Mouse (Mus musculus) stomach, embryonic 15.5 days (tissue): ENCODE measurements at regions not wholly inside any gene's neighbourhood (a gene's known extent, or its start where the extent isn't known, plus 50 kb on each side); places are given as distances from the start of the nearest gene placed in this dataset.

Experiments
- ATAC-seq: fragments of 200-750 bp; cut with Nextera tagmentation; 2 replicates; pipeline ENCODE4 v1.8.0; 2017; ENCODE audit warnings: low read depth, moderate number of reproducible peaks, moderate TSS enrichment; ENCODE audit not compliant: insufficient read depth, low FRiP score
- H3K27ac ChIP-seq: fragments of 300-500 bp; sonication (generic); 2 replicates; pipeline ENCODE4 v1.5.1; 2015; ENCODE audit warnings: mild to moderate bottlenecking, inconsistent platforms
- H3K27me3 ChIP-seq: fragments of 300-500 bp; sonication (generic); replicated peaks from 2 replicates; pipeline ENCODE4 v1.6.1; 2015; ENCODE audit warnings: inconsistent platforms
- H3K36me3 ChIP-seq: fragments of 300-500 bp; sonication (generic); 2 replicates; pipeline ENCODE4 v1.6.1; 2015; ENCODE audit warnings: inconsistent platforms
- H3K4me1 ChIP-seq: fragments of 300-500 bp; sonication (generic); 2 replicates; pipeline ENCODE4 v1.6.1; 2015; ENCODE audit warnings: inconsistent platforms
- H3K4me2 ChIP-seq: fragments of 300-500 bp; sonication (generic); 2 replicates; pipeline ENCODE4 v1.6.1; 2015; ENCODE audit warnings: mild to moderate bottlenecking, inconsistent platforms
- H3K4me3 ChIP-seq: fragments of 300-500 bp; sonication (generic); replicated peaks from 2 replicates; pipeline ENCODE4 v1.5.1; 2015; ENCODE audit warnings: inconsistent platforms
- H3K9ac ChIP-seq: fragments of 300-500 bp; sonication (generic); 2 replicates; pipeline ENCODE4 v1.6.1; 2015; ENCODE audit warnings: inconsistent platforms
- H3K9me3 ChIP-seq: fragments of 300-500 bp; sonication (generic); 2 replicates; pipeline ENCODE4 v1.6.1; 2016; ENCODE audit warnings: inconsistent platforms
- WGBS: fragments of 180-500 bp; shearing (Covaris S2); methylation state at CpG from one replicate; pipeline ENCODE4 v1.1.7; 2015; 5-methylcytosine and 5-hydroxymethylcytosine counted together

DNA sequence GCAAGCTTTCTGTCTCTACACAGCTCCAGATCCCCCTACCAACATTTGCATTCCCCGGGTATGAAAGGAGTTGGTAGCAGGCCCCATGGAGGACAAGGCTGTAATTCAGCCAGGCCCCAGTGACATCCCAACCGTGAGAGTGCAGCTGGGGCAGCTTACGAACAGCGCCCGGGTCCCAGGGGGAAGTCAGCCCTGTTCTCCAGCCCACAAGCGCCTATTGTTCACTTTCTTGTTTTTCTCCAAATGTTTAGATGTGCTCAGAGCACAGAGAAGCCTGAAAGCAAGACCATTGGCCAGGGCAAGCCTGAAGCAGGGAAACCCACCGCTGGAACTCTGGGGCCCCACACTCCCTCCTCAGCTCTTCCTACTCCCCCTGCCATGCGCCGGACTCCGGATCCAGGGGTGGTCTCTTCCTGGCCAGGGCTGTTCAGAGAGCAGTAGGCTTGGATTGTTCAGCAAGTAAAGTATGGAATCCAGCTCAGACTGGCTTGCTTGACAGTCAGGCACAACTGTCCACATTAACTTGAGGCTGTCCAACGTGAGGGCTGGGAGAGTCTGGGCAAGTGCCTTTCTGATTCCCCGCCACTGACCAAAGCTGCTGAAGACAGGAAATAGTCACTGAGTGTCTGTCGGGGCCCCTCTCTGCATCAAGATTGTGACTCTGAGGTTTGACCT lies 142.4 kb downstream of the Zfp36l1 start:
- Histone ChIP-seq H3K9ac (no peak overlapping the region), H3K4me2 (no peak overlapping the region), H3K27ac (peak overlapping the region; percentile 94), H3K27me3 (no peaks in the 10 kb centered on the region), H3K4me1 (peaks cover 64% of the 10 kb centered on the region), H3K9me3 (no peaks in the 10 kb centered on the region), H3K4me3 (no peak overlapping the region), H3K36me3 (no peaks in the 10 kb centered on the region)
- no peak for ATAC-seq
- 32% methylated on average over 13 of the region's 13 CpGs for WGBS

DNA sequence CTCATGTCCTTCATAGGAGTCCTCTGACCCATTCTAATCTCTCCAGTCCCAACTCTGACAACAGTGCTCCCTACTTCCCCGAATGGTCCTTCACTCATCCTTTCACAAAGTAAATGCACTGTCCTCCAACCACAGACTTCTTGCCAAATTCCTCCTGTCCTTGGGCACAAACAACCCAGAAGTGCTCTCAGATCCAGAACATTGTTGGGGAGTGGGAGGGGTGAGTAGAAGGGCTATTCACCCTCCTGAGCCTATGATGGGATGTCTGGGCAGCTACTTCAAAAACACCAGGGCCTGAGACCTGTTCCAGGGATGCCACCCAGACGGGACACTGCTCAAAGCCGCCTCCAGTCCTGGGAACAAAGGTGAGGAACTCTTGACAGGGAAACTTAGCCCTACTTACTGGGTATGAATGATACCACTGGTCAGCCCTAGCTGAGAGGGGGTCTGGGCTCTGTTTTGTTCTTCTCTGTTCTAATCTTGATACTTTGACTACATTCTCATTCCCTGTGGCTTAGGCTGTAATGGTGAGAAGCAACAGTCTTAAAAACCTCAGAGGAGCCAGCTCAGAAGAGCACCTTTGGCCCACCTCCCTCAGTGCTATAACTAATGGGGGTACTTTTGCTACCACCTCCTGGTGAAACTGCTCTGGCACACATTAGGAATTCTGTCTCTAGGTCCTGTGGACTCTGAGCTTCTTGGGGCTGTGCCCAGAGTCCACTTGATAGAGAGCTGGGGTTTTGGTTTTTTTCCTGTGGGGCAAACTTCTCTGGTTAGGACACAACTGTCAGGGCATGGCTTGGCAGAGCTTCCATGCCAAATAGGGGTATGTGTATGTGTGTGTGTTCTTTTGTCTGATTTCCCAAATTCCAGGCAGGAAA lies 143.2 kb downstream of the Zfp36l1 start:
- Histone ChIP-seq H3K27me3 (no peaks in the 10 kb centered on the region), H3K9ac (no peak overlapping the region), H3K4me1 (peaks cover 64% of the 10 kb centered on the region), H3K9me3 (no peaks in the 10 kb centered on the region), H3K4me3 (no peak overlapping the region), H3K36me3 (no peaks in the 10 kb centered on the region), H3K27ac (peak overlapping the region; percentile 94), H3K4me2 (no peak overlapping the region)
- WGBS: 84% methylated on average over 3 of the region's 3 CpGs
- no peak for ATAC-seq

DNA sequence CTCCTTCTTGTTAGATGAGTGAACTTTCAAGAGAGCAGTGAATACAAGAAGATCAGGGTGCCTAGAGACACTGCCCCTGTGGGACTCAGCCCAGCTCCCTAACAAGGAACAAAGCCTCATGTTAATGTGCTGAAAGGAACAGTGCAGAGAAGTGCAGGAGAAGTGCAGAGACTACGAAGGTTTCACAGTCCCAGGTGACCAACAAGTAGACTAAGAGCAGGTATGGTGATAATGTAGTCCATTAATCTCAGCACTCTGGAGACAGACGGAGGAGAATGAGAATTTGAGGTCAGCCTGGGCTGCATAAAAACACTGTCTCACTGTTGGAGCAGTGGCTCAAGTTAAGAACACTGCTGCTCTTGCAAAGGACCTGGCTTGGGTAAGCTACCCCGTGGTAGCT lies 144.1 kb downstream of the Zfp36l1 start:
- Histone ChIP-seq H3K4me3 (no peak overlapping the region), H3K9ac (no peak overlapping the region), H3K9me3 (no peaks in the 10 kb centered on the region), H3K4me1 (peaks cover 61% of the 10 kb centered on the region), H3K4me2 (no peak overlapping the region), H3K27me3 (no peaks in the 10 kb centered on the region), H3K36me3 (no peaks in the 10 kb centered on the region), H3K27ac (0 out of 2 replicates have a peak overlapping the region, but pooled peaks have one; percentile 94)
- 67% methylated on average over 3 of the region's 3 CpGs for WGBS
- no peak for ATAC-seq

DNA sequence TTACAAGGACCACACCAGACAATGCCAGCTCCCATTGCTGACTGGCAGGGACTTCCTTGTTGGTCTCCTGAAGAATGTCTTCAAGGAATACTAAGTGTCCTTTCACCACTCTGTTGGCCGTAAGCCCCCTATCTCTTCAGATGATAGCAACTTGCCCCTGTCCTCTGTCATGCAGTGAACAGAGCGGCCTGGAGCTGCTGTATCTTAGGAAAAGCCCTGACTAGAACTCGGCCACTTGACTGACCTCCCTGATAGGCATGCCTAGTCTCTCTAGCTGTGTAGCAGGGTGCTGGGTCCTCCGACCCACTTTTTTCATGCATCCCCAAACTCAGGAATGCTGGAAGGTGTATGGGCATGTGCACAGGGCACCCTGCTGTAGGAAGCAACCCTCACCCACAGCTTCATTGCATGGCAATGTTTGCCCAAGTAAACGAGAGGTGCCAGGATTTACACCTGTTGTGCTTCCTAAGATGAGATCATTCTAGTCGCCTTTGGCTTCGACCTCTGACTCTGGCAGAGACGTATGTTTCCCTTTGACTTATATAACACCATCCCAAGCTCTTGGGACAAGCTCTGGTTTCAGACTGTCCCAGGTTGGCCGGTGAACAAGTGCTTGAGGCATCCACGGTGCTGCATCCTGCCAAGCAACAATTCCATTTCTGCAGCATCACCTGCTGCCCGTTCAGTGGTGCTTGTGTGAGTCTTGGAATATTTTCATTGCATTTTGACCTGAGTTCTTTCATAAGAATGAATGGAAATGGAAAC lies 145.1 kb downstream of the Zfp36l1 start:
- H3K9me3 ChIP-seq: no peaks in the 10 kb centered on the region
- WGBS: 71% methylated on average over 11 of the region's 11 CpGs
- no peak for ATAC-seq
- no peaks in the 10 kb centered on the region for H3K36me3 ChIP-seq
- H3K4me1 ChIP-seq: peaks cover 62% of the 10 kb centered on the region
- H3K27me3 ChIP-seq: no peaks in the 10 kb centered on the region
- H3K9ac ChIP-seq: no peak overlapping the region
- H3K4me2 ChIP-seq: no peak overlapping the region
- peak overlapping the region; percentile 92; the same call in 1 of the 2 replicates for H3K27ac ChIP-seq
- no peak overlapping the region for H3K4me3 ChIP-seq

DNA sequence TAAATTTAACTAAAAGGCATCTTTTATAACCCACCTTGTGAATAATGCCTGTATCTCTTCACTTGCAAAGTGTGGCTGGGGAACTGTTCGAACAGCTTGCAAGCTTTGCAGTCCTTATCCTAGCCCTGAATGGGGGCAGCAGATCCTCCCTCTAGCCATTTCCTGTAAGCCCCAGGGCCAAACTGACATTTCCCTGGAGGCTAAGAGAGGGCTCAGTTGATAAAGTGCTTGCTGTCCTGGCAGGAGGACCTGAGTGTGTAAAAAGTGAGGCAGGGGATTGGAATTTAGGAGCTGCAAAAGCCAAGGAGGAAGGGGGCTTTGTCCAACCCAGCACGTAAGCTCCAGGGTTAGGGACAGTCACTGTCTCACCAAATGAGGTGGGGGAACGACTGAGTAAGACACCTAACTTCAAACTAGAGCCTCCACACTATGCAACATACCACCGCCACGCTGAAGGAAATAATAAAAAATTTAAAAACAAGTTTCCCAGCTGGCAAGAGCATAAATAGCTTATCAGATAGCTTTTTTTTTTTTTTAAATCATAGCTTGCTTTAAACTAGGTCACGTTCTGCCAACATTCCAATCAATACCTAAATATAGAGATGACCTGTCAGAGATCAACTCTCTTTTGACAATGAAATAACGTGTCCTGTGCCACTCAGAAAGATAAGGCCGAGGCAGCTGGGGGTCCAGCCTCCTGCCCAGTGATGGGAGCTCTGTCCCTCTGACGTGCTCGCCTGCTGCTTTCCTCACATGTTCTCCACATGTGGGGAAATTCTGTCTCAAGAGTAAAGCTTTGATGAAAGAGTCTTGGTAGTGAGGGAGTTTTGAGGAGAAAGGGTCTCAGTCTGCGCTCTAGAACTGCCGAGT lies 146.0 kb downstream of the Zfp36l1 start:
- Histone ChIP-seq H3K4me1 (peaks cover 61% of the 10 kb centered on the region), H3K4me3 (no peak overlapping the region), H3K9me3 (no peaks in the 10 kb centered on the region), H3K36me3 (no peaks in the 10 kb centered on the region), H3K4me2 (no peak overlapping the region), H3K27ac (peak overlapping the region; percentile 92), H3K27me3 (no peaks in the 10 kb centered on the region), H3K9ac (no peak overlapping the region)
- WGBS: 52% methylated on average over 12 of the region's 12 CpGs
- no peak for ATAC-seq

DNA sequence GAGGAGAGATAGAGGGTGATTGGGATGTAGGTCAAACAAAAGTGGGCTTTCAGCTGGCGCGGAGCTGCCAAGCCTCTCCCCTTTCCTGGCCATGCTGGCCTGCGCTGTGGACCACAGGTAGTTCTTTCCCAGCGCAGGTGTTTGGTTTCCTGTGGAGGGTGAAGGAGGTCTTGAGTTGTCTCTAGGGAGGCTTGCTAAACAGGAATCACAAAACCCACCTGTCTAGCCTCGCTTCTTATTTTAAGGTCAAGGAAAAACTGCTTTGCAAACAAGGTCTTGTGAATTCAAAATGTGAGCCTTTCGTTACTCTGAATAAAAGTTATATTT lies 146.6 kb downstream of the Zfp36l1 start:
- 54% methylated on average over 6 of the region's 6 CpGs for WGBS
- Histone ChIP-seq H3K9me3 (no peaks in the 10 kb centered on the region), H3K27ac (peak overlapping the region; percentile 92), H3K36me3 (no peaks in the 10 kb centered on the region), H3K4me3 (0 out of 2 replicates have a peak overlapping the region, but pooled peaks have one; percentile 33), H3K27me3 (no peaks in the 10 kb centered on the region), H3K9ac (no peak overlapping the region), H3K4me2 (peak overlapping the region; percentile 71), H3K4me1 (peaks cover 55% of the 10 kb centered on the region)
- no peak for ATAC-seq

DNA sequence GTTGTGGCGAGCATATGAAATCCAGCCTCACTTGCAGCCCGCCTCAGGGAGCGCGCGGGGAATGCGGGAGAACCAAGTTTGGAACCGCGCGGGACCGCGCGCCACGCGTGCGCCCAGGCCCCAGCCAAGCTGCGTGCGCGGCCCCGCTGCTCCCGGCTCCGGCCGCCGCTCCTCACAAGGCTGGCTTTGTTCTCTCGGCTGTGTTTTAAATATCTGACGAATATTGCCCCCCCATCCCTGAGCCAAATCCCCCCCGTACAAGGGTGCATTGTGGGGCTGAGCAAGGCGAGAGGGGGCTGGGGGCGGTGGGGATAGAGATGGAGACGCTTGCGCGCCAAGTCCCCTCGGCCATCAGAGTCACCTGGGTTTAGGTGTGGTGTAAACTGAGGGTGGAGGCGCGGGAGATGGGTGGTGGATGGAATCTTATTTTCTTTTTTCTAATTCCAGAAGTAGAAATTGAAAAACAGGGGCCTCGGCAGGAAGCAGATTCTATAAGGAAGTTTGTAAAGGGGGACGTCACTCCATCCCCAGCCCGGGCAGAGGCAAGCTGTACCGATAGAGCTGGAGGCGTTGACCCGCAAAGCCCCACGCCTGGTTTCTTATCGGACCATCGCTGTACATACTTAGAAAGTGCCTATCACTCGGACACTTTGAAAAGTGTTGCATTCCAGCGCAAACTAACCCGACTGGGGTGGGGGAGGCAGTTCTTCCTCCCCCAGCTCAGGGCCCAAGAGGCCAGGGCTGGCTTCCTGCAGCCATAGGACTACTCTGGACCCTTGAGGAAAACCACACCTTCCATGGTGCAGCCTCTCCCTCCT lies 147.1 kb downstream of the Zfp36l1 start:
- peak; percentile 75 for ATAC-seq
- Histone ChIP-seq H3K4me1 (peaks cover 49% of the 10 kb centered on the region), H3K9me3 (no peaks in the 10 kb centered on the region), H3K9ac (peak overlapping the region; percentile 46; the same call in 1 of the 2 replicates), H3K4me3 (peak overlapping the region; percentile 33), H3K27ac (peak overlapping the region; percentile 92), H3K4me2 (peak overlapping the region; percentile 71), H3K36me3 (no peaks in the 10 kb centered on the region), H3K27me3 (no peaks in the 10 kb centered on the region)
- 5% methylated on average over 46 of the region's 46 CpGs for whole genome bisulfite sequencing

DNA sequence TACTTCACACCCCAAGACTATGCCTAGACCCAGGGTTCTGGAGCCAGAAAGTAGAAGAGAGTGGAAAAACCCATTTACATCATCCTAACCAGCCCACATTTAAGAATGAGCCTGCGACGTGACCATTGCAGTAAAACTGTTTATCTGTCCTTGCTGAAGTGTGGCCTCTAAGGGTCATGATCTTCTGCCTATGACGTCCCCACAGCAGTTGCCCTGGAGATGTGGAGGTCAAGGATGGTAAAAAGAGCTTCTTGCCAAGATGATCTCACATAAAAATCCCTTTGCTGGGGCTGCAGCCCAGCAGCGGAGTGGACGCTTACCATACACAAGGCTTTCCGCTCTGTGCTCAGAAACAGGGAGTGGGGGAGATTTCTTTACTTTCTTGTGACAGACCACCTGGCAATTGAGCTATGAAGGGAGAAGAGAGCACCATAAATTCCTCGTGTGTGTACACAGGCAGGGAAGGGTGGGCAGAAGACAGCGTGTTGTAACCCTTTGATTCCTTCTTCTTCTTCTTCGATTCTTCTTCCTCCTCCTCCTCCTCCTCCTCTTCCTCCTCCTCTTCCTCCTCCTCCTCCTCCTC lies 149.3 kb downstream of the Zfp36l1 start:
- no peaks in the 10 kb centered on the region for H3K36me3 ChIP-seq
- H3K27ac ChIP-seq: peak overlapping the region; percentile 71; the same call in 1 of the 2 replicates
- H3K27me3 ChIP-seq: no peaks in the 10 kb centered on the region
- WGBS: 40% methylated on average over 9 of the region's 9 CpGs
- no peak overlapping the region for H3K4me3 ChIP-seq
- peaks cover 35% of the 10 kb centered on the region for H3K4me1 ChIP-seq
- no peak overlapping the region for H3K4me2 ChIP-seq
- no peak overlapping the region for H3K9ac ChIP-seq
- no peak for ATAC-seq
- no peaks in the 10 kb centered on the region for H3K9me3 ChIP-seq

DNA sequence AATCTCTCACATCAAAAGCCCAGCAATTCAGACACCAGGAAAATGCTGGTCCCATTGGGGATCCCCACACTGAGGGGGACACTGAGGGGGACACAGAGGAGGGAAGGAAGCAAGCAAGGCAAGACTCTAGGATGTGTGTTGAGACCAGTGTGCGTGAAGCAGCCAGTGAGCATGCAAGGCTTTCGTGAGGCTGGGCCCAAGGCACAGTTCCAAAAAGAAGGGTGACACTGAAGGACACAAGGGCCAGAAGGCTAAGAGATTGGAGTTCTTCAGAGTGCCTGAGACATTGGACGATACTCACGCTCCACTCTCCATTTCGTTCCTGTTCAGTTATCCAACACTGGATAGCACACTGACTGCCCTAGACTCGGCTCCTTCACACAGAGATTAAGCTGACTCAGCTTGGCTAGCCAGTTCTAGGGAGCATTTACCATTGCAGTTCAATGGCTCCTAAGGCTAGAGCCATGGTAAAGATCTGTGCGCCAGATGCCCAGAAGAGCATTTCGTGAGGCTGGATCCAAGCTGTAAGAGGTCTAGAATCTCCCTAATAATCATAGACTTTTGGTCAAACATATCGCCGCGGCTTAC lies 150.1 kb downstream of the Zfp36l1 start:
- Histone ChIP-seq H3K9me3 (no peaks in the 10 kb centered on the region), H3K4me2 (no peak overlapping the region), H3K36me3 (no peaks in the 10 kb centered on the region), H3K4me1 (peaks cover 35% of the 10 kb centered on the region), H3K27ac (peak overlapping the region; percentile 71; the same call in 1 of the 2 replicates), H3K4me3 (no peak overlapping the region), H3K9ac (no peak overlapping the region), H3K27me3 (no peaks in the 10 kb centered on the region)
- ATAC-seq: no peak
- 96% methylated on average over 11 of the region's 11 CpGs for WGBS

DNA sequence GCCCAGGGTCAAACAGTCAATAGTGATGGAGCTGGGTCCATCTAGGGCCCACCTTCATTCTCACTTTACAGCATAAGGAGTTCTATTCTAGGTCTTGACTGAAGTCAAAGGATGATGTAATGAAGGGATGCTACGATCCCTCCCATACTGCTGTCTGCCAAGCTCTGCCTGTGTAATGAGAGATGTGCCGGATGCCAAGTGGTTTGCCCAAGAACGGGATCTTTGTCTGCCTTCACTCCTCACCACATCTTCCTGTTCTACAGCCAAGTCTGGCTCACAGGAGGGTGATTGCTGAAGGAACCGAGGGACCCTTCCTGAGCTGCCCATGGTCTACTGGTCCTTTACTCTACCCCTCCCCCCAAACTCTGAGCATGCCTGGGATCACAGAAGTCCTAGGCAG lies 150.9 kb downstream of the Zfp36l1 start:
- Histone ChIP-seq H3K9ac (no peak overlapping the region), H3K36me3 (no peaks in the 10 kb centered on the region), H3K27me3 (no peaks in the 10 kb centered on the region), H3K4me1 (peaks cover 28% of the 10 kb centered on the region), H3K27ac (no peak overlapping the region), H3K9me3 (no peaks in the 10 kb centered on the region), H3K4me2 (no peak overlapping the region), H3K4me3 (no peak overlapping the region)
- WGBS: 74% methylated on average over 4 of the region's 4 CpGs
- no peak for ATAC-seq
